Mouse (Mus musculus) embryonic facial prominence, embryonic 13.5 days (tissue): ENCODE measurements around the gene Cib4. TPM values are rescaled to one million over a fixed set of nuclear protein-coding genes. Genes with fewer than 3 reads are reported as not detected.
A peak's percentile ranks its signal among the peaks of the same experiment; 100 is the strongest.

Experiments
- ATAC-seq: fragments of 200-750 bp; cut with Nextera tagmentation; 2 replicates; pipeline ENCODE4 v1.8.0; 2017; ENCODE audit warnings: low read depth; ENCODE audit not compliant: insufficient number of reproducible peaks, insufficient read depth, low FRiP score, low TSS enrichment
- H3K27ac ChIP-seq: fragments of 300-500 bp; sonication (generic); 2 replicates; pipeline ENCODE4 v1.5.1; 2015; ENCODE audit warnings: moderate library complexity, mild to moderate bottlenecking, inconsistent platforms
- H3K27me3 ChIP-seq: fragments of 300-500 bp; sonication (generic); 2 replicates; pipeline ENCODE4 v1.6.1; 2015; ENCODE audit warnings: mild to moderate bottlenecking, inconsistent platforms
- H3K36me3 ChIP-seq: fragments of 300-500 bp; sonication (generic); 2 replicates; pipeline ENCODE4 v1.6.1; 2015; ENCODE audit warnings: mild to moderate bottlenecking, inconsistent platforms
- H3K4me1 ChIP-seq: fragments of 300-500 bp; sonication (generic); 2 replicates; pipeline ENCODE4 v1.6.1; 2015; ENCODE audit warnings: inconsistent platforms
- H3K4me2 ChIP-seq: fragments of 300-500 bp; sonication (generic); 2 replicates; pipeline ENCODE4 v1.6.1; 2015; ENCODE audit warnings: moderate library complexity, mild to moderate bottlenecking, inconsistent platforms
- H3K4me3 ChIP-seq: fragments of 300-500 bp; sonication (generic); 2 replicates; pipeline ENCODE4 v1.5.1; 2015; ENCODE audit warnings: mild to moderate bottlenecking, inconsistent platforms
- H3K9ac ChIP-seq: fragments of 300-500 bp; sonication (generic); 2 replicates; pipeline ENCODE4 v1.6.1; 2015; ENCODE audit warnings: mild to moderate bottlenecking, inconsistent platforms
- H3K9me3 ChIP-seq: fragments of 300-500 bp; sonication (generic); 2 replicates; pipeline ENCODE4 v1.6.1; 2016; ENCODE audit warnings: inconsistent platforms
- WGBS: fragments of 180-500 bp; shearing (Covaris S2); methylation state at CpG from one replicate; pipeline ENCODE4 v1.1.7; 2015; ENCODE audit warnings: mixed read lengths; 5-methylcytosine and 5-hydroxymethylcytosine counted together
- polyA plus RNA-seq: library from polyadenylated mRNA; unstranded; fragments of >200 nt; fragmentation: Nextera tagmentation; extraction: Ambion mirVana; gene quantifications from 2 replicates; pipeline ENCODE4 v1.2.1, GENCODE M21; 2015

Cib4 gene
- polyA plus RNA-seq, 1 experiment from 2014 or later: not detected

- Histone ChIP-seq H3K4me2 (no peak overlapping the region), H3K4me1 (peaks cover 16% of the 10 kb centered on the region), H3K27ac (no peak overlapping the region), H3K9ac (no peak overlapping the region), H3K9me3 (0 out of 2 replicates have a peak, but pooled peaks cover 4% of the 10 kb centered on the region), H3K4me3 (no peak overlapping the region), H3K36me3 (no peaks in the 10 kb centered on the region), H3K27me3 (peaks cover 10% of the 10 kb centered on the region)
- ATAC-seq: no peak
- WGBS: 38% methylated on average over 3 of the region's 3 CpGs
Observed at GRCm38 (mm10) chr5:30559986-30560493, 14.4 kb upstream of the Cib4 start.

GRCm38 (mm10) chr5:30559421-30559820 lies 13.8 kb upstream of the Cib4 start:
- no peak overlapping the region for H3K27ac ChIP-seq
- ATAC-seq: no peak
- H3K9ac ChIP-seq: no peak overlapping the region
- no peak overlapping the region for H3K4me2 ChIP-seq
- H3K9me3 ChIP-seq: 0 out of 2 replicates have a peak, but pooled peaks cover 4% of the 10 kb centered on the region
- WGBS: 86% methylated on average over 3 of the region's 3 CpGs
- H3K4me3 ChIP-seq: no peak overlapping the region
- H3K36me3 ChIP-seq: no peaks in the 10 kb centered on the region
- H3K27me3 ChIP-seq: peaks cover 10% of the 10 kb centered on the region
- peaks cover 16% of the 10 kb centered on the region for H3K4me1 ChIP-seq

- no peaks in the 10 kb centered on the region for H3K9me3 ChIP-seq
- H3K27ac ChIP-seq: peak overlapping the region; percentile 2; the same call in 1 of the 2 replicates
- H3K4me2 ChIP-seq: no peak overlapping the region
- H3K4me1 ChIP-seq: peaks cover 16% of the 10 kb centered on the region
- no peak overlapping the region for H3K4me3 ChIP-seq
- 41% methylated on average over 3 of the region's 3 CpGs for WGBS
- H3K27me3 ChIP-seq: peaks cover 10% of the 10 kb centered on the region
- no peak for ATAC-seq
- H3K9ac ChIP-seq: no peak overlapping the region
- no peaks in the 10 kb centered on the region for H3K36me3 ChIP-seq
Observed at GRCm38 (mm10) chr5:30556284-30556683, 10.6 kb upstream of the Cib4 start.

- 74% methylated on average over 8 of the region's 8 CpGs for WGBS
- Histone ChIP-seq H3K9ac (no peak overlapping the region), H3K4me3 (no peak overlapping the region), H3K4me2 (no peak overlapping the region), H3K27me3 (peaks cover 10% of the 10 kb centered on the region), H3K27ac (no peak overlapping the region), H3K9me3 (no peaks in the 10 kb centered on the region), H3K4me1 (peaks cover 22% of the 10 kb centered on the region), H3K36me3 (no peaks in the 10 kb centered on the region)
- ATAC-seq: no peak
Observed at GRCm38 (mm10) chr5:30554981-30555380, 9.3 kb upstream of the Cib4 start.

GRCm38 (mm10) chr5:30553936-30554335 lies 8.3 kb upstream of the Cib4 start:
- Histone ChIP-seq H3K36me3 (no peaks in the 10 kb centered on the region), H3K27ac (no peak overlapping the region), H3K9me3 (no peaks in the 10 kb centered on the region), H3K4me3 (no peak overlapping the region), H3K4me1 (peaks cover 22% of the 10 kb centered on the region), H3K4me2 (no peak overlapping the region), H3K27me3 (peaks cover 8% of the 10 kb centered on the region), H3K9ac (no peak overlapping the region)
- 89% methylated on average over 13 of the region's 13 CpGs for WGBS
- ATAC-seq: no peak

GRCm38 (mm10) chr5:30552006-30552405 lies 6.4 kb upstream of the Cib4 start:
- no peak overlapping the region for H3K9ac ChIP-seq
- no peaks in the 10 kb centered on the region for H3K27me3 ChIP-seq
- no peak for ATAC-seq
- H3K36me3 ChIP-seq: no peaks in the 10 kb centered on the region
- H3K4me3 ChIP-seq: no peak overlapping the region
- WGBS: 86% methylated on average over 6 of the region's 6 CpGs
- H3K4me2 ChIP-seq: no peak overlapping the region
- no peak overlapping the region for H3K27ac ChIP-seq
- H3K9me3 ChIP-seq: no peaks in the 10 kb centered on the region
- H3K4me1 ChIP-seq: peaks cover 18% of the 10 kb centered on the region

GRCm38 (mm10) chr5:30551022-30551638 lies 5.5 kb upstream of the Cib4 start:
- Histone ChIP-seq H3K27me3 (no peaks in the 10 kb centered on the region), H3K36me3 (no peaks in the 10 kb centered on the region), H3K4me2 (no peak overlapping the region), H3K27ac (no peak overlapping the region), H3K9ac (no peak overlapping the region), H3K9me3 (no peaks in the 10 kb centered on the region), H3K4me1 (peaks cover 10% of the 10 kb centered on the region), H3K4me3 (no peak overlapping the region)
- ATAC-seq: no peak
- WGBS: 82% methylated on average over 8 of the region's 8 CpGs

- Histone ChIP-seq H3K36me3 (no peaks in the 10 kb centered on the region), H3K4me2 (no peak overlapping the region), H3K9me3 (no peaks in the 10 kb centered on the region), H3K4me3 (no peak overlapping the region), H3K27me3 (no peaks in the 10 kb centered on the region), H3K4me1 (peaks cover 9% of the 10 kb centered on the region), H3K27ac (no peak overlapping the region), H3K9ac (no peak overlapping the region)
- 57% methylated on average over 9 of the region's 9 CpGs for WGBS
- no peak for ATAC-seq
Observed at GRCm38 (mm10) chr5:30550334-30551021, 4.8 kb upstream of the Cib4 start.

- 76% methylated on average over 2 of the region's 2 CpGs for WGBS
- ATAC-seq: no peak
- Histone ChIP-seq H3K4me1 (peaks cover 9% of the 10 kb centered on the region), H3K9ac (no peak overlapping the region), H3K27ac (no peak overlapping the region), H3K9me3 (no peaks in the 10 kb centered on the region), H3K27me3 (no peaks in the 10 kb centered on the region), H3K4me3 (no peak overlapping the region), H3K36me3 (no peaks in the 10 kb centered on the region), H3K4me2 (no peak overlapping the region)
Observed at GRCm38 (mm10) chr5:30548681-30549080, 3.0 kb upstream of the Cib4 start.

GRCm38 (mm10) chr5:30536051-30536570 lies 9.5 kb downstream of the Cib4 start:
- Histone ChIP-seq H3K36me3 (no peaks in the 10 kb centered on the region), H3K9me3 (no peaks in the 10 kb centered on the region), H3K4me3 (no peak overlapping the region), H3K4me1 (no peaks in the 10 kb centered on the region), H3K4me2 (no peak overlapping the region), H3K27ac (no peak overlapping the region), H3K27me3 (peaks cover 1% of the 10 kb centered on the region; the same call in 1 of the 2 replicates), H3K9ac (no peak overlapping the region)
- ATAC-seq: no peak
- WGBS: 62% methylated on average over 7 of the region's 7 CpGs

GRCm38 (mm10) chr5:30534637-30535036 lies 11.0 kb downstream of the Cib4 start:
- Histone ChIP-seq H3K4me1 (no peaks in the 10 kb centered on the region), H3K4me2 (no peak overlapping the region), H3K27me3 (no peaks in the 10 kb centered on the region; the same call in 1 of the 2 replicates), H3K4me3 (no peak overlapping the region), H3K9me3 (no peaks in the 10 kb centered on the region), H3K9ac (no peak overlapping the region), H3K36me3 (no peaks in the 10 kb centered on the region), H3K27ac (no peak overlapping the region)
- no peak for ATAC-seq
- WGBS: 76% methylated on average over 6 of the region's 6 CpGs

- no peak for ATAC-seq
- 48% methylated on average over 4 of the region's 4 CpGs for WGBS
- H3K9me3 ChIP-seq: no peaks in the 10 kb centered on the region
Observed at GRCm38 (mm10) chr5:30528906-30529305, 16.7 kb downstream of the Cib4 start.

More at GRCm38 (mm10) chr5:30528906-30529305, 16.7 kb downstream of the Cib4 start:
- Histone ChIP-seq H3K36me3 (no peaks in the 10 kb centered on the region), H3K4me3 (no peak overlapping the region), H3K4me1 (peaks cover 7% of the 10 kb centered on the region; the same call in 1 of the 2 replicates), H3K27ac (no peak overlapping the region), H3K4me2 (no peak overlapping the region), H3K27me3 (no peaks in the 10 kb centered on the region), H3K9ac (no peak overlapping the region)
